Mouse (Mus musculus) forebrain, embryonic 11.5 days (tissue): Measurements from ENCODE around the gene Cenpp. TPM values are rescaled to one million over a fixed set of nuclear protein-coding genes. Genes with fewer than 3 reads are reported as not detected.

Experiments used
- ATAC-seq: fragments of 200-750 bp; cut with Nextera tagmentation; replicated peaks from 2 replicates; pipeline ENCODE4 v1.8.0; 2017; ENCODE audit warnings: moderate TSS enrichment; ENCODE audit not compliant: low FRiP score
- DNase-seq: peaks from one replicate; pipeline ENCODE4 v3.0.0-alpha.2; 2017; ENCODE audit warnings: low spot score
- H3K27ac ChIP-seq: fragments of 300-500 bp; sonication (generic); 2 replicates; pipeline ENCODE4 v1.5.1; 2014; ENCODE audit warnings: low read depth, low read length
- H3K27me3 ChIP-seq: fragments of 300-500 bp; sonication (generic); 2 replicates; pipeline ENCODE4 v1.6.1; 2014; ENCODE audit warnings: mild to moderate bottlenecking, low read length, mixed read lengths; ENCODE audit not compliant: control insufficient read depth, insufficient read depth
- H3K36me3 ChIP-seq: fragments of 300-500 bp; sonication (generic); 2 replicates; pipeline ENCODE4 v1.6.1; 2014; ENCODE audit warnings: mild to moderate bottlenecking, low read length, moderate library complexity, mixed read lengths; ENCODE audit not compliant: control insufficient read depth, insufficient read depth
- H3K4me1 ChIP-seq: fragments of 300-500 bp; sonication (generic); replicated peaks from 2 replicates; pipeline ENCODE4 v1.6.1; 2014; ENCODE audit warnings: low read length, mixed read lengths; ENCODE audit not compliant: control insufficient read depth, insufficient read depth
- H3K4me2 ChIP-seq: fragments of 300-500 bp; sonication (generic); 2 replicates; pipeline ENCODE4 v1.6.1; 2014; ENCODE audit warnings: low read depth, mild to moderate bottlenecking, low read length, moderate library complexity, mixed read lengths; ENCODE audit not compliant: severe bottlenecking
- H3K4me3 ChIP-seq: fragments of 300-500 bp; sonication (generic); 2 replicates; pipeline ENCODE4 v1.5.1; 2014; ENCODE audit warnings: low read depth, low read length
- H3K9ac ChIP-seq: fragments of 300-500 bp; sonication (generic); 2 replicates; pipeline ENCODE4 v1.6.1; 2014; ENCODE audit warnings: low read length
- H3K9me3 ChIP-seq: fragments of 300-500 bp; sonication (generic); 2 replicates; pipeline ENCODE4 v1.6.1; 2016; ENCODE audit warnings: low read length, mixed read lengths; ENCODE audit not compliant: control insufficient read depth
- WGBS: fragments of 180-500 bp; shearing (Covaris S2); extraction: QIAGEN DNeasy Blood & Tissue Kit; methylation state at CpG from one replicate; pipeline ENCODE4 v1.1.7; 2014; 5-methylcytosine and 5-hydroxymethylcytosine counted together
- polyA plus RNA-seq: library from polyadenylated mRNA; unstranded; fragments of >200 nt; fragmentation: Nextera tagmentation; extraction: Ambion mirVana; gene quantifications from 2 replicates; pipeline ENCODE4 v1.2.1, GENCODE M21; 2014

Gene Cenpp
- polyA plus RNA-seq, 1 experiment from 2014 or later, result 42.9 TPM

GRCm38 (mm10) chr13:49651781-49652351 lies 719 bp downstream of the Cenpp start:
- DNase-seq (no peak), ATAC-seq (no peak)
- H3K9me3 ChIP-seq, result no peaks in the 10 kb centered on the region
- 5% methylated on average over 4 of the region's 4 CpGs for WGBS
- 0 out of 2 replicates have a peak, but pooled peaks cover 2% of the 10 kb centered on the region for H3K4me1 ChIP-seq
- H3K9ac ChIP-seq, result peak overlapping the region; percentile 68
- no peaks in the 10 kb centered on the region for H3K27me3 ChIP-seq
- no peaks in the 10 kb centered on the region; the same call in 1 of the 2 replicates for H3K36me3 ChIP-seq
- peak overlapping the region; percentile 63 for H3K4me3 ChIP-seq
- peak overlapping the region; percentile 53 for H3K4me2 ChIP-seq
- no peak overlapping the region for H3K27ac ChIP-seq

- 51% methylated on average over 2 of the region's 2 CpGs for WGBS
- Histone ChIP-seq H3K36me3 (no peaks in the 10 kb centered on the region), H3K4me2 (no peak overlapping the region), H3K4me3 (0 out of 2 replicates have a peak overlapping the region, but pooled peaks have one; percentile 63), H3K27me3 (no peaks in the 10 kb centered on the region), H3K9me3 (no peaks in the 10 kb centered on the region), H3K27ac (no peak overlapping the region), H3K4me1 (0 out of 2 replicates have a peak, but pooled peaks cover 2% of the 10 kb centered on the region), H3K9ac (no peak overlapping the region)
- DNase-seq (no peak), ATAC-seq (no peak)
These were observed 1.4 kb downstream of the Cenpp start for GRCm38 (mm10) chr13:49651136-49651535.

GRCm38 (mm10) chr13:49646019-49646418 lies 6.6 kb downstream of the Cenpp start:
- no peak for ATAC-seq
- Histone ChIP-seq H3K4me1 (no peaks in the 10 kb centered on the region), H3K4me3 (no peak overlapping the region), H3K9me3 (no peaks in the 10 kb centered on the region), H3K4me2 (no peak overlapping the region), H3K9ac (no peak overlapping the region), H3K36me3 (no peaks in the 10 kb centered on the region), H3K27me3 (no peaks in the 10 kb centered on the region), H3K27ac (no peak overlapping the region)
- no peak for DNase-seq
- 87% methylated on average over 1 of the region's 1 CpGs for WGBS

- no peaks in the 10 kb centered on the region for H3K4me1 ChIP-seq
- H3K4me3 ChIP-seq, result no peak overlapping the region
- H3K27me3 ChIP-seq, result no peaks in the 10 kb centered on the region
- H3K9ac ChIP-seq, result no peak overlapping the region
- WGBS, result 77% methylated on average over 2 of the region's 2 CpGs
- no peak for DNase-seq
- no peaks in the 10 kb centered on the region for H3K36me3 ChIP-seq
- no peak for ATAC-seq
- H3K4me2 ChIP-seq, result no peak overlapping the region
- no peak overlapping the region for H3K27ac ChIP-seq
- H3K9me3 ChIP-seq, result no peaks in the 10 kb centered on the region
These were observed 7.7 kb downstream of the Cenpp start for GRCm38 (mm10) chr13:49644731-49645529.

GRCm38 (mm10) chr13:49643669-49644362 lies 8.8 kb downstream of the Cenpp start:
- ATAC-seq, result no peak
- H3K4me1 ChIP-seq, result no peaks in the 10 kb centered on the region

GRCm38 (mm10) chr13:49642650-49643049 lies 9.9 kb downstream of the Cenpp start:
- H3K36me3 ChIP-seq, result no peaks in the 10 kb centered on the region

More at GRCm38 (mm10) chr13:49643669-49644362, 8.8 kb downstream of the Cenpp start:
- Histone ChIP-seq H3K4me2 (no peak overlapping the region), H3K9ac (no peak overlapping the region), H3K36me3 (no peaks in the 10 kb centered on the region), H3K4me3 (no peak overlapping the region), H3K9me3 (no peaks in the 10 kb centered on the region), H3K27me3 (no peaks in the 10 kb centered on the region), H3K27ac (no peak overlapping the region)
- no peak for DNase-seq

GRCm38 (mm10) chr13:49639965-49640364 lies 12.6 kb downstream of the Cenpp start:
- Histone ChIP-seq H3K9me3 (no peaks in the 10 kb centered on the region), H3K27ac (no peak overlapping the region), H3K27me3 (no peaks in the 10 kb centered on the region), H3K36me3 (no peaks in the 10 kb centered on the region), H3K4me2 (no peak overlapping the region), H3K4me3 (no peak overlapping the region), H3K9ac (no peak overlapping the region), H3K4me1 (no peaks in the 10 kb centered on the region)
- WGBS, result 95% methylated on average over 2 of the region's 2 CpGs
- DNase-seq (no peak), ATAC-seq (no peak)

More at GRCm38 (mm10) chr13:49642650-49643049, 9.9 kb downstream of the Cenpp start:
- H3K9me3 ChIP-seq, result no peaks in the 10 kb centered on the region
- 84% methylated on average over 6 of the region's 6 CpGs for WGBS
- no peak overlapping the region for H3K9ac ChIP-seq
- H3K4me3 ChIP-seq, result no peak overlapping the region
- H3K27ac ChIP-seq, result no peak overlapping the region
- no peak overlapping the region for H3K4me2 ChIP-seq
- DNase-seq, result no peak
- no peak for ATAC-seq
- H3K27me3 ChIP-seq, result no peaks in the 10 kb centered on the region
- no peaks in the 10 kb centered on the region for H3K4me1 ChIP-seq

- no peaks in the 10 kb centered on the region for H3K27me3 ChIP-seq
- H3K4me2 ChIP-seq, result no peak overlapping the region
- H3K4me3 ChIP-seq, result no peak overlapping the region
- WGBS, result 89% methylated on average over 2 of the region's 2 CpGs
- ATAC-seq (no peak), DNase-seq (no peak)
- H3K4me1 ChIP-seq, result no peaks in the 10 kb centered on the region
- H3K9me3 ChIP-seq, result no peaks in the 10 kb centered on the region
- no peaks in the 10 kb centered on the region for H3K36me3 ChIP-seq
- H3K9ac ChIP-seq, result no peak overlapping the region
- no peak overlapping the region for H3K27ac ChIP-seq
These were observed 23.5 kb downstream of the Cenpp start for GRCm38 (mm10) chr13:49629076-49629475.
